Mouse (Mus musculus) liver, embryonic 14.5 days (tissue): ENCODE measurements around the gene Grip1. TPM values are rescaled to one million over a fixed set of nuclear protein-coding genes. Genes with fewer than 3 reads are reported as not detected.

Experiments used
- ATAC-seq: fragments of 200-750 bp; cut with Nextera tagmentation; 2 replicates; pipeline ENCODE4 v1.8.0; 2017; ENCODE audit warnings: moderate number of reproducible peaks, mild to moderate bottlenecking, moderate library complexity; ENCODE audit not compliant: insufficient read depth
- DNase-seq, 3 experiments: peaks; one replicate each; pipeline ENCODE4 v3.0.0-alpha.2; 2012 to 2013; ENCODE audit warnings: low read depth in 3 of 3, low spot score in 3 of 3
- H3K27ac ChIP-seq: fragments of 300-500 bp; sonication (generic); 2 replicates; pipeline ENCODE4 v1.5.1; 2014; ENCODE audit warnings: moderate library complexity, mild to moderate bottlenecking, control low read depth, inconsistent platforms
- H3K27me3 ChIP-seq: fragments of 300-500 bp; sonication (generic); 2 replicates; pipeline ENCODE4 v1.6.1; 2014; ENCODE audit warnings: mild to moderate bottlenecking, low read length, moderate library complexity; ENCODE audit not compliant: control insufficient read depth, insufficient read depth
- H3K36me3 ChIP-seq: fragments of 300-500 bp; sonication (generic); replicated peaks from 2 replicates; pipeline ENCODE4 v1.6.1; 2014; ENCODE audit warnings: low read depth; ENCODE audit not compliant: control insufficient read depth, insufficient read depth
- H3K4me1 ChIP-seq, 2 experiments: fragments of 200-500 bp in 1 of 2; fragments of 300-500 bp in 1 of 2; sonication (generic) in 1 of 2; replicated peaks; 2 replicates each; pipeline ENCODE4 v1.6.1; 2012 to 2014; ENCODE audit warnings: antibody characterized with exemption in 1 of 2, inconsistent platforms in 1 of 2, low read length in 1 of 2; ENCODE audit not compliant: control insufficient read depth in 2 of 2, insufficient read depth in 2 of 2
- H3K4me2 ChIP-seq: fragments of 300-500 bp; sonication (generic); 2 replicates; pipeline ENCODE4 v1.6.1; 2014; ENCODE audit warnings: low read depth, mild to moderate bottlenecking, control low read depth, moderate library complexity
- H3K4me3 ChIP-seq, 2 experiments: fragments of 200-500 bp in 1 of 2; fragments of 300-500 bp in 1 of 2; sonication (generic) in 1 of 2; 2 replicates each; pipeline ENCODE4 v1.5.1; 2012 to 2014; ENCODE audit warnings: low read depth in 2 of 2, low read length in 2 of 2, mild to moderate bottlenecking in 2 of 2, control low read depth in 1 of 2, inconsistent platforms in 1 of 2, moderate library complexity in 1 of 2; ENCODE audit not compliant: insufficient read depth in 1 of 2
- H3K9ac ChIP-seq: fragments of 300-500 bp; sonication (generic); replicated peaks from 2 replicates; pipeline ENCODE4 v1.6.1; 2014; ENCODE audit warnings: mild to moderate bottlenecking, control low read depth, moderate library complexity
- H3K9me3 ChIP-seq: fragments of 300-500 bp; sonication (generic); 2 replicates; pipeline ENCODE4 v1.6.1; 2016; ENCODE audit warnings: low read length, mixed read lengths; ENCODE audit not compliant: control insufficient read depth
- CTCF ChIP-seq: IDR thresholded peaks from 2 replicates; pipeline ENCODE4 v1.5.1; 2016; ENCODE audit warnings: antibody characterized with exemption, low read depth, control low read depth
- EP300 ChIP-seq: IDR thresholded peaks from 2 replicates; pipeline ENCODE4 v1.6.1; 2016; ENCODE audit warnings: antibody characterized with exemption, low read depth
- WGBS: fragments of 180-500 bp; shearing (Covaris S2); extraction: QIAGEN DNeasy Blood & Tissue Kit; methylation state at CpG from one replicate; pipeline ENCODE4 v1.1.7; 2014; ENCODE audit not compliant: insufficient replicate concordance; 5-methylcytosine and 5-hydroxymethylcytosine counted together
- polyA plus RNA-seq, 2 experiments: library from polyadenylated mRNA; depleted of rRNA in 1 of 2; stranded (reverse) in 1 of 2; unstranded in 1 of 2; fragments of >200 nt; fragmentation: Nextera tagmentation in 1 of 2; extraction: Ambion mirVana in 1 of 2; gene quantifications; 2 replicates each; pipeline versions ENCODE4 v1.2.1 to v1.2.3; 2012 to 2014

Grip1 gene
- polyA plus RNA-seq, 2 experiments = 0.37 to 0.56 TPM

- no peaks in the 10 kb centered on the region for H3K4me1 ChIP-seq
- H3K4me3 ChIP-seq = no peak overlapping the region
- no peak for ATAC-seq
- H3K9me3 ChIP-seq = no peaks in the 10 kb centered on the region
- TF ChIP-seq CTCF = no peak
- no peak for TF ChIP-seq EP300
- no peak overlapping the region for H3K27ac ChIP-seq
- 84% methylated on average over 18 of the region's 18 CpGs for WGBS
- H3K4me2 ChIP-seq = no peak overlapping the region
- no peaks in the 10 kb centered on the region for H3K27me3 ChIP-seq
- H3K9ac ChIP-seq = no peak overlapping the region
- DNase-seq = no peak
- H3K36me3 ChIP-seq = no peaks in the 10 kb centered on the region
Observed at GRCm38 (mm10) chr10:119467976-119468375, 14.3 kb downstream of the Grip1 start.

- no peak for ATAC-seq
- no peak overlapping the region for H3K4me2 ChIP-seq
- H3K4me1 ChIP-seq = no peaks in the 10 kb centered on the region
- no peak overlapping the region for H3K9ac ChIP-seq
- H3K27me3 ChIP-seq = no peaks in the 10 kb centered on the region
- no peak overlapping the region for H3K4me3 ChIP-seq
- no peak for DNase-seq
- no peaks in the 10 kb centered on the region for H3K9me3 ChIP-seq
- 72% methylated on average over 1 of the region's 1 CpGs for WGBS
- TF ChIP-seq EP300 = no peak
- no peak for TF ChIP-seq CTCF
- H3K36me3 ChIP-seq = no peaks in the 10 kb centered on the region
- H3K27ac ChIP-seq = no peak overlapping the region
Observed at GRCm38 (mm10) chr10:119470096-119470495, 16.5 kb downstream of the Grip1 start.

GRCm38 (mm10) chr10:119475166-119475565, 21.5 kb downstream of the Grip1 start:
- Histone ChIP-seq H3K4me1 (no peaks in the 10 kb centered on the region), H3K9ac (no peak overlapping the region), H3K36me3 (no peaks in the 10 kb centered on the region), H3K4me2 (no peak overlapping the region), H3K27me3 (no peaks in the 10 kb centered on the region), H3K27ac (no peak overlapping the region), H3K9me3 (no peaks in the 10 kb centered on the region), H3K4me3 (no peak overlapping the region)
- no peak for TF ChIP-seq CTCF
- TF ChIP-seq EP300 = no peak
- ATAC-seq (no peak), DNase-seq (no peak)
- 24% methylated on average over 9 of the region's 9 CpGs for WGBS

GRCm38 (mm10) chr10:119477661-119478060, 24.0 kb downstream of the Grip1 start:
- H3K9ac ChIP-seq = no peak overlapping the region
- H3K27ac ChIP-seq = no peak overlapping the region
- H3K4me1 ChIP-seq = no peaks in the 10 kb centered on the region
- no peaks in the 10 kb centered on the region for H3K36me3 ChIP-seq
- H3K27me3 ChIP-seq = no peaks in the 10 kb centered on the region
- H3K4me2 ChIP-seq = no peak overlapping the region
- H3K4me3 ChIP-seq = no peak overlapping the region
- no peaks in the 10 kb centered on the region for H3K9me3 ChIP-seq
- DNase-seq = no peak
- TF ChIP-seq CTCF (no peak), EP300 (no peak)
- no peak for ATAC-seq
- 73% methylated on average over 8 of the region's 8 CpGs for WGBS

GRCm38 (mm10) chr10:119483068-119483705, 29.6 kb downstream of the Grip1 start:
- 72% methylated on average over 17 of the region's 17 CpGs for WGBS
- no peaks in the 10 kb centered on the region for H3K4me1 ChIP-seq
- ATAC-seq = no peak

More at GRCm38 (mm10) chr10:119483068-119483705, 29.6 kb downstream of the Grip1 start:
- Histone ChIP-seq H3K36me3 (no peaks in the 10 kb centered on the region), H3K9me3 (no peaks in the 10 kb centered on the region), H3K4me2 (no peak overlapping the region), H3K4me3 (no peak overlapping the region), H3K27ac (no peak overlapping the region), H3K9ac (no peak overlapping the region), H3K27me3 (no peaks in the 10 kb centered on the region)
- TF ChIP-seq EP300 (no peak), CTCF (no peak)
- no peak for DNase-seq
